16 mouse cellular contexts compared by ENCODE assay signal in the genomic region with DNA sequence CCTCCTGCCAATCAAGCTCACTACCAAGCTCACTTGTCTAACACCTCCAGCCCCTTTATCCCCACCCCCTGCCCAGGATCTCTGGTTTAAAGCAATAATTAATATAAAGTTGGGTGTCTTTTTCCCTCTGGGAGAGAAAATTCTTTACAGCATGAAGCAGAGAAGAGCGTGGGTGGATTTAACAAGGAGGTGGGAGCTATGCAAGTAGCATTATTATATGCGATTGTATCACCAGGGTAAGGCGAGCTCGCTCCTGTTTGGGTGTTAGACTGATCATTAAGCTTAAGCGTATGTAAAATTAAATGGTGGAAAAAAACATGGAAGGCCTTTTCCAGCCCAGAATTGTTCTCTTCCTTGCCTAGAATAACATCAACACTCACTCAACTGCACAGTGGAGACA. TPM values are rescaled to one million over a fixed set of nuclear protein-coding genes. Genes with fewer than 3 reads are reported as not detected.
A peak's percentile ranks its signal among the peaks of the same experiment; 100 is the strongest.
DNase-seq lines count a peak whose midpoint lies in the region.
"Had no signal": no experiment of that assay in that cellular context is flagged by ENCODE, and none has a peak within 500 bp of the region (broad histone marks: within the 10 kb centered on the region; RNA-seq: fewer than 3 reads in every experiment).

No protein-coding gene starts in this region.

- DNase-seq in layer of hippocampus, adult 11-12 months (ENCODE audit: low spot score): peak; percentile 3
- DNase-seq in layer of hippocampus, postnatal 14 days (ENCODE audit: low spot score in 2 of 2): no peak
- DNase-seq in right cerebral cortex, adult 2 months (ENCODE audit: low spot score in 2 of 2): peak; percentile 19 to 21
- no peak for DNase-seq in right cerebral cortex, postnatal 4 days
- peak; percentile 5 for DNase-seq in right cerebral cortex, postnatal 25 days
- no peak for DNase-seq in adrenal gland, postnatal 4 days (ENCODE audit: low spot score in 2 of 2)
- no peak for DNase-seq in heart, postnatal 14 days
- DNase-seq: adrenal gland, postnatal 25 days; cerebellum, adult 2 months; cerebellum, postnatal 25 days; forebrain, postnatal 0 days; gastrocnemius, postnatal 14 days; kidney, adult 2 months; kidney, postnatal 36 days; thymus, adult 2 months; thymus, postnatal 36 days had no signal

- intact Hi-C loops in heart, postnatal 14 days (cut with DNase I): no loop called here

RNA-seq across cellular contexts. Expression of gene Rps15a, which starts 48.7 kb away (rescaled TPM):
- 100 to 1,000 TPM; 360 to 422 TPM for total RNA-seq in layer of hippocampus, postnatal 14 days (2021)
- 1,000 to 10,000 TPM; 1,201 to 1,267 TPM for total RNA-seq in adrenal gland, postnatal 4 days (2021)
- total RNA-seq in heart, postnatal 14 days (2021): 100 to 1,000 TPM; 511 to 608 TPM

Comparison
In these comparisons a context has a peak if more than half of its experiments do, and no peak if none do; other contexts are left out.
1. DNase-seq: peak in layer of hippocampus, adult 11-12 months (single experiment), right cerebral cortex, adult 2 months (2 of 2) and right cerebral cortex, postnatal 25 days (single experiment); none in layer of hippocampus, postnatal 14 days (0 of 2), right cerebral cortex, postnatal 4 days (single experiment), adrenal gland, postnatal 4 days (0 of 2) and heart, postnatal 14 days (0 of 2).